Mouse (Mus musculus) cerebellum, adult 9-11 months (tissue): ENCODE results near the gene Nab1.

Source experiments
- DNase-seq: peaks from one replicate; pipeline ENCODE4 v3.0.0; 2022

Gene Nab1

DNA sequence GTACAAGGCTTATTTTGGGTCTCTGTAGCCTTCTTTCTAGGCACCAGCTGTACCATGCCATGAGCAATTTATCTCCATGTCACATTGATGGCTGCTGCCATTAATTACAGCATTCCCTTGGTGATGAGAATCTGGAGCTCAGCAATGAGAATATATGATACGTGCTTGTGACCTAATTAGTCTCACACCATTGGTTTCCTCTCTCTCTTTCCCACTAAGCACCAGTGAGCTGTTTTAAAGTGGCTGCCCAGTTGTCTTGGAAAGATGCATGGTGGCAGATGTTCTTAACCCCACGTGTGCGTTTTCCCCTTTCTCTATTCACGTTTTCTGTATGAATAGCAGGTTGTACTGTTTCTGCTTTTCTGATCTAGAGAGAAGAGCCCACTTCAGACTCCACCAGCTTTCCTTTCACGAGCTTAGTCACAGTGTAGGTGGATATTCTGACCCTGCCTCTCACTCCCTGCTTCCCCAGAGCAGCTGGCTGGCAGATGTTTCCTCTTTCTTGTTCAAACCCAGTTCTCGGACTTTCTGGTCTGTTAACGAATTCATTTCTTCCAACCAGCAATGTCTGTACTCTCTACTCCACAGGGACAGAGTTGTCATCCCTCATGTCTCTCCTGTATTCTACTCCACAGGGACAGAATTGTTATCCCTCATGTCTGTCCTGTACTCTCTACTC, 29.5 kb downstream of the Nab1 start:
- no peak for DNase-seq

DNA sequence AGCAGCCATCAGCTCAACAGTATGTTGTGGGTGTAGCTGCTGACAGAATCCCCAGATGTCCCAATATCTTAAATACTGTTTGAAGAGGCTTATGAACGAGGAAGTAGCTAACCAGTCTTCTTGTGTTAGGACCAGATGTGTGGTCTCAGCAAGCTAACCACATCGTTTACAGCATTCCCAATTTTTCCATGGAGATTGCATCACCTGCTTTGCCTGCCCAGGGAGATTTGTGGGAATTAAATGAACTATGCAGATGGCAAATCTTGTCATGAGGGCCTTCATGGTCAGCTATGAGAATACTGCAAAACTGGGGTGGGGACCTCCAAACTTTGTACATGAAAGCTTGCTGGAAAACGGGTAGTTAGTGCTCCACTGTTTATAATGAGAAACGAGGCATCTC, 30.2 kb downstream of the Nab1 start:
- no peak for DNase-seq

DNA sequence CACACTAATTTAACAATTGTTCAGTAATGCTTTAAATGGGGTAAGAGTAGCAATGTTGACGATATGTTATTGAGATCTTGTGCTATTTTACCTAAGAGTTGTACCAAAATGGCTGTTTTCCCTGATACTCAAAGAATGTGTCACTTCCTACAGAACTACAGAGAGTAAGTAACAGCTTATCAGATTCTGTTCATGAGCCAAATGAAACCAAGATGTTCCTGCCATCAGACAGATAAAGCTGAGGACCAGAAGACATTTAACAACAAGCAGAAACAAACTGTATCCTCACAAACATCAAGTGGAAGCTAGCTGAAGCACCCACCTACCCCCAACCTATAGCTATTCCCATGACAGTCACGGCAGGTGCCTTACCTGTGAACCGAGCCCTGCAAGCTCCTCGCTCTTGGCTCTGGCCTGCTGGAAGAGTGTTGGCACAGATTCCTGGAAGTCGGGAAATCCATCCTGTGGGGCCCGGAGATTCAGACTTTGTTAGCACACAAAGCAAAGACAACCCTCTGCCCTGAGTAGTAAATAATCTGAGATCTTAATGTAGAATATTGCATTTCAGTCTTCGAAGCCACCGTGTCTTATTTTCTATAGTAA, 33.9 kb downstream of the Nab1 start:
- DNase-seq = peak; percentile 17

DNA sequence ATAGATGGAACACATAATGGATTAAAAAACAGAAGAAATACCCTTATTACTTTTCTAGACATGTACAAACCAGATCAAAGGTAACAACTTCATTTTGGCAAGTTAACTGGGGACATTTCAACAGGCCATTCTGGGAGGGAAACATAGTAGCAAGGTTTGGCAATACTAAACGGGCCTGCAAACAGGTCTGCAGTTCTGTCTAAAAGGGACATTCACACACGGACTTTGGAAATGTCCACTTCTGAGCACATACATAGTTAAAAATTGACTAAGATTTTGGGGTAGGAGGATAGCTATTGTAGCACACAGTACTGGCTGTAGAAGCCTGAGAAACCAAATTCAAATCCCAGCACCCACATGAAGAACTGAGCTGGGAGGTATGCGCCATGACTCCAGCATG, 34.6 kb downstream of the Nab1 start:
- DNase-seq = no peak

DNA sequence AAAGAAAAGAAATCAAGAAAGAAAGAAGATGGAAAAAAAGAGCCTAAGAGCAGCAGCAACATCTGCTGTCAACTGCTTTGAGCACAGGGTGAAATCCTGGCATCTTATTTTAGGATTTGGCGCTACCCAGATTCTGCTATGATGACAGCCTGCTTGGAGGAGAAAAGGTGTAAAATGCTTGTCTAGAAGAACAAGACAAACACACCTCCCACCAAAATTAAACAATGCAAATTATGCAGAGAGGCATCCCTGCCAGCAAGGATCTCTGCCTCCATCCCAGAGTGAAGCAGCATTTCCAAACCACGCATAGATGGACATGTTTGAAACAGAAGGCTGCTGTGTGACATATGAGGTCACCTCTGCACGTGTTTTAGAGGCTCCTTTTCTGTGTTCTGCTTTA, 35.2 kb downstream of the Nab1 start:
- no peak for DNase-seq

DNA sequence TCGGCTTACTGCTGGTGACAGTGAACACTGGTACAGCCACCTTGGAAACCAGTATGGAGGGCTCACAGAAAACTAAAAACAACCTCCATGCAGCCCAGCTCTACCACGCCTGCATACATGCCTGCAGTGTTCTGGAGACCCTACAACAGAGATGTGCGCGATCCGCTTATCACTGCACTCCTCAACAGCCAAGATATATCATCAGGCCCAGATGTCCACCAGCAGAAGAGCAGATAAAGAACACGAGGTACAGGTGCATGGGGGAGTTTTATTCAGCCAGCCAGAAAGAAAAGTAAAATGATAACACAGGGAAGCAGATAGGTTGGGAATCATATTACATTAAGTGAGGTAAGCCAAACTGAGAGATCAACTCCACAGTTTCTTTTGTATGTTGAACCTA, 37.2 kb downstream of the Nab1 start:
- no peak for DNase-seq

DNA sequence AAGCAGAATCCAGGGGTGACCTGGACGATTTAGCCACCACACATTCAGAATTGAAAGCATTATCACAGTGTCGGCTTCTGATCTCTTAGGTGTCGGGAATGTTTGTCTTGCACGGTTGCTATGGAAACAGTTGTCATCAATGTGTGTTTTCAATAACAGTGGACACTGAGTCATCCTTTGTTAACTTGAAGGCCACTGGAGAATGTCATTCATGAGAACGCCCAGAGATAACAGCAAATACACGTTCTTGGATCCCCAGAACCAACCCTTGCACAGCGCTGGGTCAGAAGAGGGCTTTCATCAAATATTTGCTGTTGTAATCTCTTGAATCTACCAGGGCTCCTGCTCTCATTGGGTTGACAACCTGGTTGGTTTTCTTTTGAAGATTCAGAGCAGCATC, 43.9 kb downstream of the Nab1 start:
- DNase-seq = no peak

DNA sequence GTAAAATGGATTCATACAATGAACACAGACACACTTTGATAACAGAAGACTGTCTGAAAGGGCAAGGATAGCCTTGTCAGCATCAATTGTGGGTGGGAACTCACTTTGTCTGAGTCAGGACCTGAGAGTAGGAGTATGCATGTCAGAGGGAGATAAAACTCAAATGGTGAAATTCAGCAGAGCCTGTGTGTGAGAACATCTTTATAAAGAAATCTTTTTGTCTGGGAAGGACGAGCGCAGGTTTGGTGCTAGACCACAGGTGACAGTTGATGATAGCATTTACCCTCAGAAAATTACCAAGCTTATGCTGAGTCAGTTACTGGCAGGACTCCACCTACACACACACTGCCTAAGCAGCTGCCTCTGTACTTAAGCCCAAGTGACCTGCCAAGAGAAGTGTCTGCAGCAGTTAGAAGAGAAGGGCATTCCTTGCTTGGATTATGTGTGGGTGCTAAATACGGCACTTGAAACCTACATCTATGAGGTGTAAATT, 45.9 kb downstream of the Nab1 start:
- DNase-seq = no peak

DNA sequence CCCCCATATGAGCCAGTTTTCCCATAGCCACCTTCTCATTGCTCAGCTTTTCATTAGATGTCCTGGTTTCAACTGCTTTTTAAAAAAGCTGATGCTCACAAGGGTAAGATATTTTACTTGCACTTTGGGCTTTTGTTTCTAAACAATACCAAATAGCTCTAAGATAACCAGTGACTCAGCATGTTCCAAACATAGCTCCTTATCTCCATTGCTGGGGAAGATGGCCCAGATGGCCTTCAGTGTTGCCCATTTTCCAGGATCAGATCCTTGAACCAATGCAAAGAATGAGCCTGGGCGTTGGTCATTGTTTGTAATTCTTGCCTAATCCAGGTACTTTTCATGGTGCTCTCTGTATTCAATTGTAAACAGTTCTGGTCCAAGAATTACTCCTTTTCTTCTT, 49.1 kb downstream of the Nab1 start:
- no peak for DNase-seq

DNA sequence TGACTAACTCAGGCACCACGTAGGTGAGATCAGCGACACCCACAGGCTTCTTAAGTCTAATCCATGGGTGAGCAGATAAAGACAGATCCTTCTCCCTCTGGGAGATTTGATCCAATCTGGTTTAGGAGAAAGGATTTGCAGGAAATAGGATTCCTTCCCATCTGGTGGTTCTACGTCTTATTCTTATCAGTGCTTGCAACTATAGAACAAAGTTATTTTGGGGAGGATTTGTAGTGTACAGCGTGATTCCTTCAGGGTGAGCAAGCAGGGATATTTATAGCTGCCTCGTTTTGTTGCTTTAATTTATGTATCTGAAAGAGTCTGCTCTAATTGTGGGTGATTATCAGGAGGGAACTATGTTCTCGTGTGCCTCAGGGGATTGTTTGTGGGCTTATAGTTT, 64.6 kb downstream of the Nab1 start:
- no peak for DNase-seq

DNA sequence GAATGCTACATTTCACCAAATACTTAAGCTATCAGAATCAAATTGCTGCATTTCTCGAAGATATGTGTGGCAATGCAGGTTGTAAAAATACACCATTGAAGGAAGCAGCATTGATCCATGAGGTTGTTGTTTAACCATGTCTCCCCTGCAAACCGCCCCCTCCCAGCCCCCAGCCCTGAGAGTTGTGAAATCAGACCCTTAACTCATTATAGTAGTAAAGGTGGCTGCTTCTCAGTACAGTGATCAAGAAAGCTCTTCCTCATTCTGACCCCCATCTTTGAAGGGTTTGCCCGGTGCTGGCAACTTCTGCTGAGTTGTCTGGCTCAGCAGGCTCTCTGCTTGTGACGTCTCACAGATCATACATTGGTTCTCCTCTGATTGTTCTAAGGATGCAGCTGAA, 66.4 kb downstream of the Nab1 start:
- no peak for DNase-seq

DNA sequence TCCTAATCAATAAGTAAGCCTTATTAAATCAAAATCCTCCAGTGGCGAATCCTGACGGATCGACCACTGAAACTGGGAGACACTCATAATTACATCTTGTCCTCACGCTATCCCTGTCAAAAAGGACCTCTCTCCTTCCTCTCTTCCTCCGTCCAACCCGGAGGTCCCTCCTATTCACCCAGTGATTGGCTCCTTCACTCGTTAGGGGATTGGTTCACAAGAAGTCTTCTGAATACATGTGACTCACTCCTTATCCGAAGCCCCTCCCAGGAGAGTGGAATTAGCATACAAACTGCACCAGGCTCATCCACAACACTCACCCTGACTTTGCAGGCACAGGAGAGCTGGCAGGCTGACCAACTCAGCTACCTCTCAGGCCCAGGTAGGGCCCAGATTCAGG, 68.7 kb downstream of the Nab1 start:
- DNase-seq = no peak

DNA sequence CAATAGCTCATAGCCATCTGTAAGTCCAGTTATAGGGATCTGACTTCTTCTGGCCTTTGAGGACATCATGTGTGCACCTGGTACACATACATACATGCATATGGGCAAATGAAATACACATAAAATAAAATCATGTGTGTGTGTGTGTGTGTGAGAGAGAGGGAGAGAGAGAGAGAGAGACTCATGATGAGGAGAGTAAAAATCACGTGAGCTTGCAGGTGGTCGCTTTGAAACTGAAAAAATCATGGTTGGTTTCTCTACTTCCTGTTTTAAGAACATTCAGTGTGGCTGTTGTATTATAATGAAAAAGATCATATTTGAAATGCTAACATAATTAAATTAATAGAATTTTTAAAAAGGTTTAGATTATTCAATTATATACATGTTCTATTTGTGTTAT, 69.9 kb downstream of the Nab1 start:
- DNase-seq = no peak

DNA sequence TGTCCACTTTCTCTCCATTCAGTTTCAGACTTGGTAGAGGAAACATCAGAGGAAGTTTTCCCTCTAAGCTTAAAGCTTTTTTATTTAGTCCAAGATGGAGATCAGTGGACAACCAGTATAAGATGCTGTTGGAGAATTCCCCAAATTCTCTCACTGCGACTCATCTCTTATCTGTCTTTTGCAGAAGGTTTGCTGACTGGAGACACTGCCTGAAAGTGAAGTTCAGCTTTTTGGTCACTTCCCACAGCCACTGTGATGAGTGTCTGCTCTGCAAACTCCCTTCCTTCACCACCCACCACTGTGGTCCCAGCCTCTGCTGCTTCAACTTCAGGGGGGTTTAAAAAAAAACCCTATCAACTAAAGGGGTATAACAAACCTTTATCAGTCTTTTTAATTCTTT, 70.4 kb downstream of the Nab1 start:
- no peak for DNase-seq

DNA sequence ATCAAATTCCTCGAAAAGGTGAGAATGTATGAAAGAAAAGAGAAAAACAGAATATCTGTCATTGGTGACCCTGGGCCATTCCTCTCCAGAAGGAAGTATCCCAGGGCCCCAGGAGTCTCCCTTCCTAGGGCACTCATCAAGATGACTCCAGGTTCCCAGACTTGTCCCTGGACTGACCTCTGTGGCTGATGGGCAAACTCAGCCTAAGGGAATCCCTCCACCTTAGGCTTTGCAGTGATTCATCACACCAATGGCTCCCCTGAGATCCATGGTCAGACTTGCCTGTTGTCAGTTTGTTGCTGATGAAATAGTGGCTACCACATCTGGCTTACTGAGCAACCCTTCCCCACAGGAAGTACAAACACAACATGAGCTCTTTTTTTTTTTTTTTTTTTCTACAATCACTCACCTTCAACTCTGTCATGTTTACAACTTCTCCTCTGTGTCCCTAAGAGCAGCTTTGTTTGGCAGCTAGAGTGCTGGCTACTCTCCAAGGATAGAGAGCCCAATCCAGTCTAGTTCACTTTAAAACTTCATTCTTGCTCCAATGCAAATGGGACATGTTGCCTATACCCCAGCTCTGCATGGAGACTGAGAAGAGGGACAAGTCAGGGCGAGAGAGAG, 72.5 kb downstream of the Nab1 start:
- DNase-seq = no peak

DNA sequence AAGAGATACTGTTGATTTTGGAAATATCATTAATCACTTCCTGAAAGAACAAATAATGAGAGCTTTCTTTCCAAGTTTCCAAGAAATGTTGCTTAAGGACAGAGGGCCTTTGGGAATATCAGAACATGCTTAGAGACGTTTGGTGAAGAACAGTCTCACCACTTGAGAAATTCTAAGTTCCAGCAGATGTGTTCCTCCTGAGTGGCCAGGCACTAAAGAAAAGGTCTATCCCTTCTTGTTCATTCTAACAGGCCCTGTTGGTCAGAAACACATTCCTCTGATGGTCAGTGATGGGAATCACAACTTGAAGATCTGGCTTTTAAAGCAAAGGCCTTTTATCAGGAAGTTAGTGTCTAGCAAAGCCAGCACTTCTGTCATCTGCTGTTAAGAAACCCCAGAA, 76.6 kb downstream of the Nab1 start:
- DNase-seq = no peak

DNA sequence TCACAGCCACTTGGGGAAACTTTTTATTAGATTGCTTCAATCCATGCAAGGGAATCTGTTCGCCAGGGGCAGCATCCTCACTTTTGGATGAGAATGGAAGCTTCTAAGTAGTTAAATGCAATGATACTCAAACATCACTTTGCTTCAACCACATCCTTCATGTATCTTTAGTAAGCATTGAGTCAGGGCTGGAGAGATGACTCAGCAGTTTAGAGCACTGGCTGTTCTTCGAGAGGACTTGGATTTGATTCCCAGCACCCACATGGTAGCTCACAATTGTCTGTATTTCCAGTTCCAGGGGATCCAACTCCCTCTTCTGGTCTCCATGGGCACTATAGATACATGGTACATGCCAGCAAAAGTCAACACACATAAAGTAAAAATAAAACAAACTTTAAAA, 77.4 kb downstream of the Nab1 start:
- no peak for DNase-seq

DNA sequence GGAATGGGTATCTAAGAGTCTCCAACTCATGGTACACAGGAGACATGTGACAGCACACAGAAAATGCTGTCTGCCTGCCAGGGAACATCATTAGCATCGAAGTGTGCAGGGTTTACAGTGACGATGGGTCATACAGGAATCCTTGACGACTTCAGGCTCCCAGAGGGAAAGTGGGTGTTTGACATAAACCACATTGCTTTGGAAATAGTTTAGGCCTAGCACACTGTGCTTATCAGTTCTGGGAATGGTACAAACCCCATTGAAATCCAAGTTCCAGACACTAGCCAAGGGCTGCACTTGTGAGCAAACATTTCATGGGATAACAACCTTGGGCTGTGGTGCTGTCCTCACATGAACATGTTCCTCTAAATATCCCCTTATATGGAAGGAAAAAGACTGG, 78.3 kb downstream of the Nab1 start:
- no peak for DNase-seq

DNA sequence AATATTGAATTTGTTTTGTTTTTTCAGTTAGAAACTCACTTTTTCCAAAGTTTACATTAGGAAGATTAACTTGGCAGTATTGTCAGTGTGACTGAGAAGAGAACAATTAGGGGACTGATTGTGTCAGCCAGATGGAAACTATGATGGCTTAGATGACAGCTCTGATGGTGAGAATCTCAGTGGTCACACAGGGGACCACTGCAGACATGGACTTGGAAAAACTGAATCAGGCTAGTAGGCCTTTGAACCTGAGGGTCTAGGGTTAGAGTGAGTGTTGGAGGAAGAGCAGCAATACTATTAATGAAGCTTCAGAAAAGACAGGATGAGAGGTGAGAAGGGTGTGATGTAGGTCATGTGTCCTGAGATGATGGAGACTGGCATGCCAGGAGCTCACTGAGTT, 78.9 kb downstream of the Nab1 start:
- no peak for DNase-seq

DNA sequence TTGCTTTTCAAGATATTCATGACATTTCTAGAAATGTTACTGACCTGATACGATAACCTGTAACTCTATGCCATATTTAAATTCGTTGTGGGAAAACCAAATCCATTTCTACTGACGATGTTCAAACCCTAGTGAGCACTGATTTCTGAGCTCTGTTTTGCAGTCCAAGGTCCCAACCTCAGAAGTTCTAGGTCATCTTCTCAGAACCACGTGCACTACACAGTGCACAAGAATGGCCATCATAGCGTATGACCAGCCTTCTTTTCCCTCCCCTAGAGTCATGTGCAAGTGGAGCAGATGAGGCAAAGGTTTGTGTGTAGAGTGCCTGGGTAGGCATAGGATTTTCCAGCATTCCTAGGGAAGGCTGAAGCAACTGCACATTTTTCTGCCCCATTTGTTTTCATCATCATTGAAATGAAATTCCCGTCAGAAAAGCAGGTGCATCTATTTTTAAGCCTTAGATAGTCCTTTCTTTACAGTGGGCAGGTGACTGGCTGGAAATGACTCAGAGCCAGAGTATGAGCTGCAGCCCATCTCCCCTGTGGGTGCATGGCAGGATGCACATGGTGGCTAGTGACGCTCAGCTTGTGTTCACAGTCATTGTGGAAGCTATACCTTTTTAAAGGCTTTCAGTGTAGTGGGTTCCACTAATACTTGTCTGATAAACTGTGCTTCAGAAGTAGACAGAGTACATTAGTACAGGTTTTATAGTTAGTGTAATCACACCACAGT, 81.2 kb downstream of the Nab1 start:
- DNase-seq = no peak
